Mouse (Mus musculus): Measurements from ENCODE around the gene Cyba.
A peak's percentile ranks its signal among the peaks of the same experiment; 100 is the strongest.

The Cyba gene

GRCm38 (mm10) chr8:122432443-122433268 is at the start of gene Cyba:
Gene Cyba, minus strand, starts transcription at chr8:122432930.
- DNase-seq (ENCODE audit: low spot score) = no peak

GRCm38 (mm10) chr8:122482448-122482847 is 49.7 kb upstream of the Cyba start:
- no peak for DNase-seq (ENCODE audit: low spot score)

GRCm38 (mm10) chr8:122475580-122476320 is 43.0 kb upstream of the Cyba start, which contains the start of the genes Rnf166 and Ctu2:
Gene Rnf166, minus strand, starts transcription at chr8:122476064.
Gene Ctu2, plus strand, starts transcription at chr8:122476143.
- DNase-seq (ENCODE audit: low spot score) = peak; percentile 64

- no peak for DNase-seq (ENCODE audit: low spot score)
These were observed 42.3 kb upstream of the Cyba start for GRCm38 (mm10) chr8:122474951-122475560.

GRCm38 (mm10) chr8:122473911-122474421 is 41.2 kb upstream of the Cyba start:
- no peak for DNase-seq (ENCODE audit: low spot score)

GRCm38 (mm10) chr8:122470691-122471090 is 38.0 kb upstream of the Cyba start:
- no peak for DNase-seq (ENCODE audit: low spot score)

GRCm38 (mm10) chr8:122469965-122470364 is 37.2 kb upstream of the Cyba start:
- no peak for DNase-seq (ENCODE audit: low spot score)

GRCm38 (mm10) chr8:122469407-122469806 is 36.7 kb upstream of the Cyba start:
- no peak for DNase-seq (ENCODE audit: low spot score)

- DNase-seq (ENCODE audit: low spot score) = no peak
These were observed 35.1 kb upstream of the Cyba start for GRCm38 (mm10) chr8:122467816-122468215.

- DNase-seq (ENCODE audit: low spot score) = no peak
These were observed 32.3 kb upstream of the Cyba start for GRCm38 (mm10) chr8:122464985-122465384.

GRCm38 (mm10) chr8:122463651-122464640 is 31.2 kb upstream of the Cyba start:
- no peak for DNase-seq (ENCODE audit: low spot score)

- no peak for DNase-seq (ENCODE audit: low spot score)
These were observed 29.8 kb upstream of the Cyba start for GRCm38 (mm10) chr8:122462510-122462909.

GRCm38 (mm10) chr8:122461473-122462148 is 28.9 kb upstream of the Cyba start:
- DNase-seq (ENCODE audit: low spot score) = no peak

GRCm38 (mm10) chr8:122460524-122461472 is 28.1 kb upstream of the Cyba start, which contains the start of gene Snai3:
Gene Snai3, minus strand, starts transcription at chr8:122460733.
- DNase-seq (ENCODE audit: low spot score) = no peak

GRCm38 (mm10) chr8:122459990-122460389 is 27.3 kb upstream of the Cyba start:
- no peak for DNase-seq (ENCODE audit: low spot score)

GRCm38 (mm10) chr8:122459218-122459900 is 26.6 kb upstream of the Cyba start:
- DNase-seq (ENCODE audit: low spot score) = no peak

GRCm38 (mm10) chr8:122457171-122457570 is 24.4 kb upstream of the Cyba start:
- DNase-seq (ENCODE audit: low spot score) = no peak

- DNase-seq (ENCODE audit: low spot score) = no peak
These were observed 21.7 kb upstream of the Cyba start for GRCm38 (mm10) chr8:122454409-122454808.

- DNase-seq (ENCODE audit: low spot score) = no peak
These were observed 19.4 kb upstream of the Cyba start for GRCm38 (mm10) chr8:122452154-122452553.

Measured in layer of hippocampus, adult 9-10 months (tissue).